Mouse (Mus musculus) 3T3-L1 (cell line): Measurements from ENCODE around the gene Ube2s.
"Not testable (repeated sequence)": the region's sequence is repeated elsewhere in the genome, so short reads cannot be mapped to it uniquely, and the experiment has no call there.

Experiments
- DNase-seq: peaks from one replicate; pipeline ENCODE4 v3.0.0-alpha.2; 2015; ENCODE audit warnings: low read depth, low spot score

Gene Ube2s

GRCm38 (mm10) chr7:4821690-4822089 is 9.3 kb upstream of the Ube2s start:
- no peak for DNase-seq

- not testable (repeated sequence) for DNase-seq
Measured at GRCm38 (mm10) chr7:4820925-4821324, 8.5 kb upstream of the Ube2s start.

GRCm38 (mm10) chr7:4816559-4816958 is 4.2 kb upstream of the Ube2s start:
- no peak for DNase-seq

GRCm38 (mm10) chr7:4813105-4813791 is 858 bp upstream of the Ube2s start:
- DNase-seq: no peak

- DNase-seq: no peak
Measured at GRCm38 (mm10) chr7:4811842-4812302, 518 bp downstream of the Ube2s start.

GRCm38 (mm10) chr7:4811131-4811530 is 1.3 kb downstream of the Ube2s start:
- DNase-seq: not testable (repeated sequence)

- DNase-seq: peak; percentile 76
Measured at GRCm38 (mm10) chr7:4806716-4807115, 5.7 kb downstream of the Ube2s start.

GRCm38 (mm10) chr7:4802247-4802646 is 10.1 kb downstream of the Ube2s start:
- DNase-seq: no peak

GRCm38 (mm10) chr7:4795767-4796433 is 16.5 kb downstream of the Ube2s start:
- DNase-seq: peak; percentile 79

GRCm38 (mm10) chr7:4794631-4795168 is 17.7 kb downstream of the Ube2s start:
- DNase-seq: no peak

GRCm38 (mm10) chr7:4793674-4794073 is 18.7 kb downstream of the Ube2s start:
- DNase-seq: no peak

GRCm38 (mm10) chr7:4793248-4793647 is 19.1 kb downstream of the Ube2s start:
- not testable (repeated sequence) for DNase-seq

GRCm38 (mm10) chr7:4792278-4793212 is 19.8 kb downstream of the Ube2s start, which contains the start of gene Rpl28:
Gene Rpl28, plus strand, starts transcription at chr7:4792874.
- DNase-seq: peak; percentile 96

GRCm38 (mm10) chr7:4789436-4789935 is 22.9 kb downstream of the Ube2s start, which contains the start of gene Tmem238:
Gene Tmem238, minus strand, starts transcription at chr7:4789656.
- DNase-seq: no peak

- DNase-seq: no peak
Measured at GRCm38 (mm10) chr7:4788499-4789435, 23.6 kb downstream of the Ube2s start.

GRCm38 (mm10) chr7:4783667-4784268 is 28.6 kb downstream of the Ube2s start:
- DNase-seq: no peak

- no peak for DNase-seq
Measured at GRCm38 (mm10) chr7:4782759-4783158, 29.6 kb downstream of the Ube2s start, which contains the start of the genes Il11 and Tmem190. Gene Il11, minus strand, starts transcription at chr7:4782859. Gene Tmem190, plus strand, starts transcription at chr7:4782937.

- DNase-seq: no peak
Measured at GRCm38 (mm10) chr7:4782130-4782529, 30.3 kb downstream of the Ube2s start.

- no peak for DNase-seq
Measured at GRCm38 (mm10) chr7:4779921-4780320, 32.5 kb downstream of the Ube2s start.
